Mouse (Mus musculus) embryonic facial prominence, embryonic 11.5 days (tissue): ENCODE measurements at regions not wholly inside any gene's neighbourhood (a gene's known extent, or its start where the extent isn't known, plus 50 kb on each side); places are given as distances from the start of the nearest gene placed in this dataset.
"Not testable (repeated sequence)": the region's sequence is repeated elsewhere in the genome, so short reads cannot be mapped to it uniquely, and the experiment has no call there.

Source experiments
- ATAC-seq: fragments of 200-750 bp; cut with Nextera tagmentation; replicated peaks from 2 replicates; pipeline ENCODE4 v1.8.0; 2017; ENCODE audit warnings: low read depth; ENCODE audit not compliant: insufficient number of reproducible peaks, low FRiP score, low TSS enrichment
- DNase-seq: peaks from one replicate; pipeline ENCODE4 v3.0.0-alpha.2; 2015; ENCODE audit warnings: low spot score
- H3K27ac ChIP-seq: fragments of 300-500 bp; sonication (generic); replicated peaks from 2 replicates; pipeline ENCODE4 v1.5.1; 2014; ENCODE audit warnings: mild to moderate bottlenecking, low read depth, low read length, control low read depth
- H3K27me3 ChIP-seq: fragments of 300-500 bp; sonication (generic); 2 replicates; pipeline ENCODE4 v1.6.1; 2014; ENCODE audit warnings: mild to moderate bottlenecking, low read length, moderate library complexity, mixed read lengths; ENCODE audit not compliant: control insufficient read depth, insufficient read depth
- H3K36me3 ChIP-seq: fragments of 300-500 bp; sonication (generic); replicated peaks from 2 replicates; pipeline ENCODE4 v1.6.1; 2014; ENCODE audit warnings: low read depth, mild to moderate bottlenecking, low read length, moderate library complexity, mixed read lengths; ENCODE audit not compliant: control insufficient read depth, insufficient read depth
- H3K4me1 ChIP-seq: fragments of 300-500 bp; sonication (generic); 2 replicates; pipeline ENCODE4 v1.6.1; 2014; ENCODE audit warnings: low read length, mixed read lengths; ENCODE audit not compliant: control insufficient read depth, insufficient read depth
- H3K4me2 ChIP-seq: fragments of 300-500 bp; sonication (generic); 2 replicates; pipeline ENCODE4 v1.6.1; 2014; ENCODE audit warnings: low read depth, mild to moderate bottlenecking, control low read depth, low read length, moderate library complexity
- H3K4me3 ChIP-seq: fragments of 300-500 bp; sonication (generic); 2 replicates; pipeline ENCODE4 v1.5.1; 2014; ENCODE audit warnings: low read depth, low read length, control low read depth
- H3K9ac ChIP-seq: fragments of 300-500 bp; sonication (generic); replicated peaks from 2 replicates; pipeline ENCODE4 v1.6.1; 2014; ENCODE audit warnings: mild to moderate bottlenecking, control low read depth, low read length
- H3K9me3 ChIP-seq: fragments of 300-500 bp; sonication (generic); replicated peaks from 2 replicates; pipeline ENCODE4 v1.6.1; 2016; ENCODE audit warnings: mild to moderate bottlenecking, low read length, inconsistent platforms, mixed read lengths; ENCODE audit not compliant: control insufficient read depth
- WGBS: fragments of 180-500 bp; shearing (Covaris S2); extraction: QIAGEN DNeasy Blood & Tissue Kit; methylation state at CpG from one replicate; pipeline ENCODE4 v1.1.7; 2014; 5-methylcytosine and 5-hydroxymethylcytosine counted together

DNA sequence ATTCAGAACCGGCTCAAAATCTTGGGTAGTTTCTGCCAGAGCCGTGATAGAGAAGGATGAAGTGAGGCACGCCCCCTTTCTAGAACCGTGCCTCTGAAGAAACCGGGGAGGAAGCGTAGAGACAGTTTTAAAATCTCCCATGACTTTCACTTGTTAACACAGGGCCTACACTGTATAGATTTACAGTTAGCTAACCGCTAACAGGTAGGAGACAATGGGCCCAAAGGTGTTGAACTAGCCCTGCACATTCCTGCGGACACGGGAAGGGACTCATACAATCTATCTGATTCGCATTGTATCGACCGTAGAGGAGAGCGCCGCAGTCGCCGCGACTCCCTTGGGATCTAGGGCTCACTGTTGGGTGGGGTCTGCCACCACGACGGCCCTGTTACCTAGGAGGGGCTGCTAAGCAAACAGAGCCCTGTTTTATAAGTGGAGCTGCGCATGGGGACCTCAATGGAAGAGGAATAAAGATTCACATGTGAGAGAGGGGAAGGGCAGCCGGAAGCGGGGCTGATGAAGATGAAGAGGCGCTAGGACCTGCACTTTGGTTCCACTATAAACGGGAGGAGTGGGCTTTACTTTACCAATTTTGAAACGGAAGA lies 89.1 kb downstream of the Cd24a start:
- Histone ChIP-seq H3K9ac (no peak overlapping the region), H3K4me3 (no peak overlapping the region), H3K4me1 (no peaks in the 10 kb centered on the region), H3K36me3 (no peaks in the 10 kb centered on the region), H3K27me3 (no peaks in the 10 kb centered on the region), H3K4me2 (no peak overlapping the region), H3K9me3 (no peaks in the 10 kb centered on the region), H3K27ac (no peak overlapping the region)
- WGBS = 60% methylated on average over 25 of the region's 25 CpGs
- DNase-seq (no peak), ATAC-seq (no peak)

GRCm38 (mm10) chr10:43667732-43668247 lies 89.7 kb downstream of the Cd24a start:
- H3K4me3 ChIP-seq = no peak overlapping the region
- H3K27ac ChIP-seq = no peak overlapping the region
- H3K9ac ChIP-seq = no peak overlapping the region
- DNase-seq = no peak
- H3K9me3 ChIP-seq = no peaks in the 10 kb centered on the region
- H3K4me2 ChIP-seq = no peak overlapping the region
- no peak for ATAC-seq
- H3K36me3 ChIP-seq = no peaks in the 10 kb centered on the region
- H3K27me3 ChIP-seq = no peaks in the 10 kb centered on the region
- 77% methylated on average over 11 of the region's 11 CpGs for WGBS
- no peaks in the 10 kb centered on the region for H3K4me1 ChIP-seq

DNA sequence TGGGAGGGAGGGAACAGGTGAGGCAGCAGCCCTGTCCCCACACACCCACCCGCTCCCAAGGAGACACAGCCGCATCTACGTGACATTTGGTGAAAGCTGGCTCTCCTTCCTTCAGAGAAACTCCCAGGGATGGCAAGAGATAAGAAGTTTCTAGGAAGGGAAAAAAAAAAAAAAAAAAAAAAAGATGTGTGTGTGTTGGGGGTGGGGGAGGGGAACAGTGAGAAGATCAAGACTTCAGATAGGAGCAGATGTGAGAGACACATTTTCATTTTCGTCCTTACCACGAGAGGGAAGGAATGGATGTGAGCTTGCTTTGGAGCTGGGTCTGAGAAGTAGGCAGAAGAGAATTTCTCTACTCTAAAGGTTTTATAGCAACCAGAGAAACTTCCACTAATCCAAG lies 91.4 kb downstream of the Cd24a start:
- no peaks in the 10 kb centered on the region for H3K27me3 ChIP-seq
- H3K9ac ChIP-seq = no peak overlapping the region
- DNase-seq = no peak
- no peak overlapping the region for H3K4me2 ChIP-seq
- H3K9me3 ChIP-seq = no peaks in the 10 kb centered on the region
- H3K36me3 ChIP-seq = no peaks in the 10 kb centered on the region
- no peak for ATAC-seq
- WGBS = 67% methylated on average over 5 of the region's 5 CpGs
- H3K27ac ChIP-seq = no peak overlapping the region
- no peak overlapping the region for H3K4me3 ChIP-seq
- H3K4me1 ChIP-seq = no peaks in the 10 kb centered on the region

GRCm38 (mm10) chr10:43670745-43671144 lies 92.7 kb downstream of the Cd24a start:
- Histone ChIP-seq H3K27ac (no peak overlapping the region), H3K36me3 (no peaks in the 10 kb centered on the region), H3K9me3 (no peaks in the 10 kb centered on the region), H3K4me3 (no peak overlapping the region), H3K4me2 (no peak overlapping the region), H3K9ac (no peak overlapping the region), H3K4me1 (no peaks in the 10 kb centered on the region), H3K27me3 (no peaks in the 10 kb centered on the region)
- ATAC-seq (no peak), DNase-seq (no peak)
- WGBS = 68% methylated on average over 1 of the region's 1 CpGs

DNA sequence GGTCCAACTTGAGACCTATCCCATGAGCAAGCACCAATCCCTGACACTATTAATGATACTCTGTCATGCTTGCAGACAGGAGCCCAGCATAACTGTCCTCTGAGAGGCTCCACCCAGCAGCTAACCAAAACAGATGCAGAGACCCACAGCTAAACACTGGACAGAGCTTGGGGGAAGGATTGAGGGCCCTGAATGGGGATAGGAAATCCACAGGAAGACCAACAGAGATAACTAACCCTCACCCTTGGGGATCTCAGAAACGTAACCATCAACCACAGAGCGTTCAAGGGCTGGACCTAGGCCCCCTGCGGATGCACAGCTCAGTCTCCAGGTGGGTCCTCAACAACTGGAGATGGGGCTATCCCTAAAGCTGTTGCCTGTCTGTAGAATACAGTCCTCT lies 93.7 kb downstream of the Cd24a start:
- no peaks in the 10 kb centered on the region for H3K9me3 ChIP-seq
- DNase-seq = no peak
- 82% methylated on average over 3 of the region's 3 CpGs for WGBS
- H3K4me1 ChIP-seq = no peaks in the 10 kb centered on the region
- H3K4me2 ChIP-seq = no peak overlapping the region
- no peak overlapping the region for H3K4me3 ChIP-seq
- no peaks in the 10 kb centered on the region for H3K27me3 ChIP-seq
- ATAC-seq = no peak
- H3K36me3 ChIP-seq = no peaks in the 10 kb centered on the region
- no peak overlapping the region for H3K9ac ChIP-seq
- no peak overlapping the region for H3K27ac ChIP-seq

DNA sequence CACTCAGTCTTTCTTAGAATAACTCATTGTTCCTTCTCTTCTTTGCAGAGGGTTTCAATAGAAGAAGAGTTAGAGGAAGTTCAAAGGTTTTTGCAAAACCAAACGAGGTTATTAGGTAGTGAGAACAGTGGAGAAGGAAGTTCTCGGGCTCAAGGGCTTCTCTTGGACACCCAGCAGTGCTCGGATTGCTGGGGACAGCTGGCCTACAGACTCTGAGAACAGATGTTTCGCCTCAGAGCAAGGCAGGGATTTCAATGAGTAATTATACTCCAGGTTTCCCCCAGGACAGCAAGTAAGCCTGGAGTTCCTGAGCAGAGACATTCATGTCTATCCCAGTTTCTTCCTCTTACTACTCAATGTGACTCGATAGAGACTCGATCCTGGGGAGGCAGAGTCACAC lies 94.4 kb downstream of the Cd24a start:
- Histone ChIP-seq H3K4me2 (no peak overlapping the region), H3K9me3 (no peaks in the 10 kb centered on the region), H3K9ac (no peak overlapping the region), H3K4me3 (no peak overlapping the region), H3K27me3 (no peaks in the 10 kb centered on the region), H3K36me3 (no peaks in the 10 kb centered on the region), H3K27ac (no peak overlapping the region), H3K4me1 (no peaks in the 10 kb centered on the region)
- peak; percentile 22 for DNase-seq
- 18% methylated on average over 6 of the region's 6 CpGs for WGBS
- no peak for ATAC-seq

DNA sequence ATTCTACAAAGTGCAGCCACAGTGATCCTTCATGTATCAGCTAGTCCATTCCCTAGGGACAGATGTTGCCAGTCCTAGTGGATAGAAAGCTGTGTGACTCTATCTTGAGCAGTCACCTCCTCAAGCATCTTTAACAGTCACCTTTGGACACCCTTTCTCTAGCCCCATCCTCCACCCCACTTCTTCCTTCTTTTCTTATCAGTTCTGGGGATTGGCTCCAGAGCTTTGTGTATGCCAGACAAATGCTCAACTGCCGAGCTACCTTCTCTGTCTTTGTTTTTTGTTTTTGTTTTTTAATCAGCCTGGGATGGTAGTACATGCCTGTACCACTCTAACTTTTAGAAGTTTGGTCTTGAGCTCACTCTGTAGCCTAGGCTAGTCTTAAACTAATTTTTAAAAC lies 96.7 kb downstream of the Cd24a start:
- H3K36me3 ChIP-seq = no peaks in the 10 kb centered on the region
- H3K4me2 ChIP-seq = no peak overlapping the region
- no peak overlapping the region for H3K9ac ChIP-seq
- no peak overlapping the region for H3K4me3 ChIP-seq
- no peak for DNase-seq
- H3K27ac ChIP-seq = no peak overlapping the region
- H3K27me3 ChIP-seq = no peaks in the 10 kb centered on the region
- 54% methylated on average over 1 of the region's 1 CpGs for WGBS
- no peaks in the 10 kb centered on the region for H3K9me3 ChIP-seq
- no peak for ATAC-seq
- no peaks in the 10 kb centered on the region for H3K4me1 ChIP-seq

GRCm38 (mm10) chr10:43675495-43675894 lies 97.4 kb downstream of the Cd24a start:
- not testable (repeated sequence) for H3K4me3 ChIP-seq, H3K9me3 ChIP-seq, H3K27me3 ChIP-seq, H3K36me3 ChIP-seq, H3K4me2 ChIP-seq, DNase-seq, H3K9ac ChIP-seq, H3K27ac ChIP-seq, ATAC-seq, H3K4me1 ChIP-seq
- 61% methylated on average over 1 of the region's 1 CpGs for WGBS
